Mouse (Mus musculus): ENCODE data around the gene Mybpc2. TPM values are rescaled to one million over a fixed set of nuclear protein-coding genes. Genes with fewer than 3 reads are reported as not detected.

Mybpc2 gene
- total RNA-seq, 2 experiments from 2014 or later, result 2,660 to 4,973 TPM

DNA sequence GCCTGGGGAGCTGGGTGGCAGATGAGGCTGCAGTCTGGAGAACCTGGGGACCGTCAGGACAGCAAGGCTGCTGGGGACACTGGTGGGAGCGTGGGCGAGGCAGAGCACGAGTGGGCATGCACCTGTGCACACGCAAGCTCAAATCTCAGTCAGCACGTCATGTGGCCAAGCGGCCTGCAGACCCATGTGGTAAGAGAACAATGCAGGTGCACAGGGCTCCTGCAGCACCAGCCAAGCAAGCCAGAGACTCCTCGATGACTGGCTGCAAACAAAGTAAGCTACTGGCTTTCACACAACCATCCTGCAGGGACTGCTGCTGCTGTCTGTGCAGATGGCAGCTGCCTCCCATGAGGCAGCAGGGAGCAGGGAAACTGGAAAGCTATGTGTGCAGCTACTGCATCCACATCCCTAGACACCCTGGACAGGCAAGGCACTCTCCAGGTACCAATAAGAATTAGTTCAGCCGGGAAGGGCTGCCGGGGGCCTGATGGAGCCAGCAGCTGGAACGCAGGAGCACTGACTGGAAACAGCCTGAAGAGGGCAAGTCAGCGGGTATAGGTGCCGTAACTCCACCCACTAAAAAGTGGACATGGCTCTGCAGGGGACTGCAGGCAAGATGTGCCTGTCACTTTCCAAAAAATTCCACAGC, 37.4 kb downstream of the Mybpc2 start:
- TF ChIP-seq CTCF (IDR thresholded peaks at IDR 0.05), result no peak
- intact Hi-C loops (cut with DNase I), result loop anchor here (5.0 kb wide), 1 partner anchor 225 kb away; the partner anchor contains the start of gene Gm15517
- peak; percentile 17 for DNase-seq
- H3K27ac ChIP-seq, result no peak overlapping the region
- no peak overlapping the region for H3K4me3 ChIP-seq

DNA sequence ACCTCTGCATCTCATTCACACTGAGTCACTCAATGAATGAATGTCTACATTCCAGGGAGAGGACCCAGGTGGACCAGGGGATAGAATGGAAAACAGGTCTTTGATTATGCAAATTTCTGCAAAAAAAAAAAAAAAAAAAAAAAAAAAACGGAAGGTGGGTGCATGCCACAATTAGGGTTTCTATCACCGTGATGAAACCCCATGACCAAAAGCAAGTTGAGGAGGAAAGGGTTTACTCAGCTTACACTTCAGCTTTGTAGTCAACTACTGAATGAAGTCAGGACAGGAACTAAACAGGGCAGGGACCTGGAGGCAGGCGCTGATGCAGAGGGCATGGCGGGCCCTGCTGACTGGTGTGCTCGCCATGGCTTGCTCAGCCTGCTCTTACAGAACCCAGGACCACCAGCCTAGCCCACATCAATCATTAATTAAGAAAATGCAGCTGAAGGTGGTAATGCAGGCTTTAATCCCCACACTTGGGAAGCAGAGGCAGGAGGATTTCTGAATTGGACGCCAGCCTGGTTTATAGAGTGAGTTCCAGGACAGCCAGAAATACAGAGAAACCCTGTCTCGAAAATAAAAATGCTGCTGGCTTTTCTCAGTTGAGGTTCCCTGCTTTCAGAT, 38.8 kb downstream of the Mybpc2 start:
- DNase-seq, result no peak
- no peak overlapping the region for H3K4me3 ChIP-seq
- H3K27ac ChIP-seq, result no peak overlapping the region
- intact Hi-C loops (cut with DNase I), result loop anchor here (1.0 to 5.0 kb wide), 3 partner anchors 38 to 223 kb away; partner anchors contain the start of gene Gm15517
- TF ChIP-seq CTCF (IDR thresholded peaks at IDR 0.05), result no peak

DNA sequence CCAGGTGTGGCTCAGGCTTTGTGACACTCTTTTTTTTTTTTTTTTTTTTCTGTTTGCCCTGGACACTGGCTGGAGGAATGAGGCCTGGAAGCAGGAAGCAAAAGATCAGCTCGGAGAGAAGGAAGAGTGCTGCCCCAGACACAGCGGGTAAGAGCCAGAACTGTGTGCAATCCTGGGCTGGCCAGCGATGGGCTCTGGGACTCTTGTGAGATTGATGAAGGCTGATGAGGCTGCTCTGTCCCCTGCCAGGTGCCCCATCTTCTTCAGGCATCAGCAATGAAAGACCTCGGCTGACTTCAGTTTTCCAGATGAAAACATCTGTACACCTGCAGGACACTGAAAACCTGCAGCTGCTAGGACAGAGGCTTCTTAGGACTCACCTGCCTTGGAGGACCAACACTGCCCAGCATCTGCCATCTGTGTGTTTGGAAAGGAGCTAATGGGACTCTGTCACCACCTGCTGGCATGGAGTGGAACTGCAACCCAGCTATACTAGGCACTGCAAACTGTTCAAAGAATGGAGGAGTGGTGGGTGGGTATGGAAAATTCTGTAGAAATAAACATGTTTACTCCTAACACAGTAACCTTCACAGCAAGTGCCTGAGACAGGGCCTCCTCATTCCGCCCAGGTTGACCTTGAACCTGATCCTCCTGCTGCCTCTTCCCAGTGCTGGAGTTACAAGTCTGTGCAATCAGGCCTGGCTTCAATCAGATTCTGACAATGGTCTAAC, 39.5 kb downstream of the Mybpc2 start:
- peak; percentile 98 for TF ChIP-seq CTCF (IDR thresholded peaks at IDR 0.05)
- peak; percentile 73 for DNase-seq
- Histone ChIP-seq H3K27ac (no peak overlapping the region), H3K4me3 (no peak overlapping the region)
- intact Hi-C loops (cut with DNase I), result loop anchor here (1.0 to 5.0 kb wide), 3 partner anchors 38 to 223 kb away; partner anchors contain the start of gene Gm15517

DNA sequence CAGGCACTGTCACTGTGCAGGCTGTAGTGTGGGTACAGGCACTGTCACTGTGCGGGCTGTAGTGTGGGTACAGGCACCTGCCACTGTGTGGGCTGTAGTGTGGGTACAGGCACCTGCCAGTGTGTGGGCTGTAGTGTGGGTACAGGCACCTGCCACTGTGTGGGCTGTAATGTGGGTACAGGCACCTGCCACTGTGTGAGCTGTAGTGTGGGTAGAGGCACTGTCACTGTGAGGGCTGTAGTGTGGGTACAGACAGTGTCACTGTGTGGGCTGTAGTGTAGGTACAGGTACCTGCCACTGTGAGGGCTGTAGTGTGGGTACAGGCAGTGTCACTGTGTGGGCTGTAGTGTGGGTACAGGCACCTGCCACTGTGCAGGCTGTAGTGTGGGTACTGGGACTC, 40.3 kb downstream of the Mybpc2 start:
- Histone ChIP-seq H3K4me3 (no peak overlapping the region), H3K27ac (no peak overlapping the region)
- intact Hi-C loops (cut with DNase I), result loop anchor here (2.0 kb wide), 1 partner anchor 85 kb away; no protein-coding TSS in a partner anchor
- TF ChIP-seq CTCF (IDR thresholded peaks at IDR 0.05), result no peak
- DNase-seq, result peak; percentile 7

DNA sequence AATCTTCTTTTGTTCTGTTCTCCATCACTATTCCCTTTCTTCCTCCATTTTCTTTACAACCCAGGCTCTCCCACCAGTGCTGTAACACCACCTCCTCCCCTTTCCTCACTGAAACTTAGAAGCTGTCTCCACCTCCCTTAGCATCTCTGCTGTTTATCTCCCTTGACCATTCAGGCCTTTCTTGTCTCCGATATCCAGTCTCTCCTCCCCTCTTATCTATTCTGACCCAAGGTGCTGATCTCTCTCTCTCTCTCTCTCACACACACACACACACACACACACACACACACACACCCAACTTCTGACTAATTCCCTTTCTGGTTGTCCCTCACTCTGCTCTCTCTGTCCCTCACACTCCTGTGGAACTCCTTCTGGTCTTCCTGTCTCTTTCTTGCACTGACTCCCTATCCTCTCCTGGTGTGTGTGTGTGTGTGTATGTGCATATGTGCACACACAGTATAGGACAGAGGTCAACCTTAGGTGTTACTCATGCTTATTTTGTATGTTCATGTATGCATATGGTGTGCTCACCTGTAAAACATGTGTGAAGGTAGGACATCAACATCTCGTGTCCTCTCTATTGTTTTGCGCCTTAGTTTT, 41.5 kb downstream of the Mybpc2 start:
- DNase-seq, result peak; percentile 2
- peak overlapping the region; percentile 38 for H3K4me3 ChIP-seq
- no peak overlapping the region for H3K27ac ChIP-seq
- TF ChIP-seq CTCF (IDR thresholded peaks at IDR 0.05), result no peak
- intact Hi-C loops (cut with DNase I), result no loop called here

DNA sequence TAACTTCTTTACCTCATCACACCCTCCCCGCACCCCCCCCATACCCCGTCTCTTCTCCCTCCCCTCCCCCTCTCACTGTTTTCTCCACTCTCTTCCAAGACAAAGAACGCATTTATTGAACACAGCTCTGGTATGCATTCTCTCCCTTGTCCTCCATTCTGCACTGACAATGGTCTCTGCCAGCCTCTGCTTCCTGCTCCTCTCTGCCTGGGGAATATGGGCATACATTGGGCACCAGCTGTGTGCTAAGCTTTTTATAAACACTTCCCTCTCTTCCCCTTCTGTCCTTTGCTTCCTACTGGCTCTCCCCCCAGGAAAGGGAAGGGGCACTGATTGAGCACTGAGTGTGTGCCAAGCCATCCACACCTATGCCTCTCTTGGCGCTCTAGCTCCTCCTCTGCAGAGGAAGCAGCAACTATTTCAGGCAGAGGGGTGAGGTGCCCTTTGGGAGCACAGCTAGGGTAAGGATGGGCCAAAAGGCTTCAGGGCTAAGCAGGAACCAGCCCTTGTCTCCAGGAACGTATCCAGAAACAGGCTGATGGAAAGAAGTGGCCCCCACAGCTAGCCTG, 49.3 kb downstream of the Mybpc2 start:
- TF ChIP-seq CTCF (IDR thresholded peaks at IDR 0.05), result no peak
- intact Hi-C loops (cut with DNase I), result no loop called here
- H3K27ac ChIP-seq, result peak overlapping the region; percentile 90
- DNase-seq, result no peak
- no peak overlapping the region for H3K4me3 ChIP-seq

DNA sequence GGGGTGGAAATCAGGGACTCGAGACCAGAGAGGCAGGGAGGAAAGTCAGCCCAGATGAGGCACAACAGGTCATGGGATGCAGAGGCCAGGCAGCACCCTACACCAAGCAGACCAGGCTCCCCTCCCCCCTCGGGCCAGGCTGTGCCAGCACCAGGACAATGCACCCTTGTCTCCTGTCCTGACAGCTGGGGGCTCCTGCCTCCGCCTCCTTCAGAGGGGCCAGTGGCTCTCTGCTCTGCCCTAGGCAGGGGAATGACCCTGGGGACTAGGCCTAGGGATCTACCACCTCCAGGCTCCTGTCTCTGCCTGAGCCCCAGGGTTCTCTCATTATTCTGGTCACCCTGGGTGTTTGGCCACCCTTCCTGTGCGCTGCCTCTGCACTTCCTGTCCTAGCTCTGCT, 50.0 kb downstream of the Mybpc2 start:
- TF ChIP-seq CTCF (IDR thresholded peaks at IDR 0.05), result no peak
- Histone ChIP-seq H3K4me3 (peak overlapping the region; percentile 75), H3K27ac (peak overlapping the region; percentile 90)
- DNase-seq, result peak; percentile 83
- intact Hi-C loops (cut with DNase I), result no loop called here

DNA sequence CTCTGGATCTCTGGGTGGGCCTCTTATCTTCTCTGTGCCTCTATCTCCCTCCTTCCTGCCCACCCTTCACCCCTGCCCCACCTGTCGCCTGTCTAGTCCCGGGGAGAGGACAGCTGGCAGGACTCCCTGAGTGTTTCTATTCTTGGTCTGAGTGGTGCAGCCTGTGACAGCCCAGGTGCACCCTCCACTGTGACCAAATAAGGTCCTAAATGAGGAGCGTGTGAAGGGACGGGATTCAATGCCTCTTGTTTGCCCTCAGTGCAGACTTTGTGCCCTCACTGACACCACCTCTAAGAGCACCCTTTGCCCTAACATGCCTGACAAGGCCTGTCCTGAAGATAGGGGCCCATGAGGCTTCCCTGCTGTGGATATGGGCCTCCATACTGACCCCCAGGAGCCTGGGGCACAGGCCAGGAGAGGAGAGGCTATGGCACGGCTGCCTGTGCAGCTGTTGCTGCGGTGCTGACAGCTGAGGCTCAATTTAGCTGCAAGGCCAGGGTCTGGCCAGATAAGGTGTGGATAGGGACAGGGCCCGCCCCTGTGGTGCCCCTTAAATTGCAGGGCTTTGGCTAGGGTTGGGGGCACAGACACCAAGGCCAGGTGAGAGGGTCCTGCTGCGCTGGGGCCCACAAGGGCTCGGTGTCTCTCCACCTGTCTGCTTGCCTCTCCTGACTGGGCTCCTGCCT, 51.4 kb downstream of the Mybpc2 start:
- intact Hi-C loops (cut with DNase I), result no loop called here
- no peak for TF ChIP-seq CTCF (IDR thresholded peaks at IDR 0.05)
- Histone ChIP-seq H3K27ac (peak overlapping the region; percentile 90), H3K4me3 (peak overlapping the region; percentile 75)
- DNase-seq, result peak; percentile 91

DNA sequence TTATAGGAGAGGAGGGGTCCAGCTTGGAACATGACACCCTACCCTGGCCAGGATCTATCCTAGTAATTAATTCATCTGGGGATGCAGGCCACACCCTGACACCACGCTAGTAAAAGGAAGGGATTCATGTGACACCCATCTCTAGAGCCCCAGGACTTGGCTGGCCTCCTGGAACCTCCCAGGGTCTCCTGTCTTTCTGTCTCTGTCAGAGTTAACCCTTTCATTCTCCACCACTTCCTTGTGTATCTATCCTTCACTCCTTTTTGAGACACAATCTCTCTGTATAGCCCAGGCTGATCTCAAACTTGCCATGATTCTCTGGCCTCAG, 51.9 kb downstream of the Mybpc2 start:
- DNase-seq, result no peak
- TF ChIP-seq CTCF (IDR thresholded peaks at IDR 0.05), result no peak
- intact Hi-C loops (cut with DNase I), result no loop called here
- Histone ChIP-seq H3K4me3 (peak overlapping the region; percentile 75), H3K27ac (peak overlapping the region; percentile 90)

DNA sequence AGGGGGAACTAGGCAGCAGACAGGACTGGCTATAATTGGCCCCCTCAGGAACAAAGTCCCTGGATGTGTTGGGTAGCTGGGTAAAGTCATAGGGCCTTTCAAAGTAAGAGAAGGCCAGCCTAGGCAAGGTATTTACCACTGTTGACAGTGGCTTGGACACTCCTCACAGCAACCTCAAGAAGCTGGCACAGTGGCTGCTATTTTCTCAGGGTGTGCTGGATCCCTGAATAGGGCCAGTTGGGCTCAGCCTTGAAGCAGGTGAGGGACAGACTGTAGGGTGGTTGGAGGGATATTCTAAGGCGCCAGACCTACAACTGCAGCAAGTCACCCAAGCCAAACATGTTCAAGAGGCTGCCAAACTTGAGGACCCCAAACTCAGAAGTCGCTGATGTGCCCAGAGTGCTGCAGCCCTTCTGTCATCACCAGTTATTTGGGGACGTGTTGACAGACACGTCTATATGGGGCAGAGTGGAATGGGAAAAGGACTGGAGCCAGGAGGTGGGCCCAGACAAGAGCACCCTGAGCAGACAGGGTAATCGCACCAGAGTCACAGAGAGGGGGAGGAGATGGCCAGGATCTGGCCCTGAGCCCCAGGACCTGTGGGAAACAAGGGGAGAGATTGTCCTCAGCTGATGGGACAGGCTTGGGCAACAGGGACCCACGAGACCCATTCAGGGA, 52.4 kb downstream of the Mybpc2 start:
- H3K27ac ChIP-seq, result peak overlapping the region; percentile 90
- intact Hi-C loops (cut with DNase I), result no loop called here
- peak; percentile 77 for DNase-seq
- TF ChIP-seq CTCF (IDR thresholded peaks at IDR 0.05), result no peak
- H3K4me3 ChIP-seq, result no peak overlapping the region; the same call in 1 of the 2 replicates

Data from gastrocnemius, adult 2 months (tissue).